8 mouse cellular contexts compared by ENCODE assay signal in the genomic region with DNA sequence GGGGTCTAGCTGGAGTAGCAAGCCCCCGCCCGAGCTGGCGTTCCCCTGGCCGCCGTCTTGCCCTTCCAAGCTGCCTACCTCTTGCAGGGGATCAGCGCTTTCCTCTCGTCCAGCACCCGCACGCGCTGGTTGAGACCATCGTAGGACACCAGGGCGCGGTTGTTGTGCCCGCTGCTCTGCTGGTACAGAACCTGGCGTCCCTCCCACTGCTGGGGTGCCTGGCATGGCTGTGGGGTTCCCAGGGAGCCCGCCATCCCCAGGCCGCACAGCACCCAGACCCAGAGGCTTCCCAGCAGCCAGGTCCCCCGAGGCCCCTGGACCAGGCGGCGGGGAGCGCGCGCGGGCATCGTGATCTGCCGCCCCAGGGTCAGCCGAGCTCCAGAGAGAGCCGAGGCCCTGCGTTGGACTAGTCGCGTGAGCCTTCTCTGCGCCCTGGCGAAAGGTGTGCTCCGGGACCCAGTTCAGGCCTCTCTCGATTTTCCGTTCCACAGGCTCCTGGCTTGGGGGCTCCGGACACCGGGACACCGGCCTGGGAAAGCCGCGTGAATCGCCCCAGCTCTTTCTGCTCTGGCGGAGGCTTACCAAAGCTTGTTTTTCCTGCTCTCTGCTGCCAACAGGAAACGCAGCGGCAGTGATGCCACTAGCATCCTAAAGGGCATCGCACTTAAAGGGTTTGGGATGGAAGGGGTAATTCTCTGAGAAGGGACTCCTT. TPM values are rescaled to one million over a fixed set of nuclear protein-coding genes. Genes with fewer than 3 reads are reported as not detected.
DNase-seq lines count a peak whose midpoint lies in the region; ATAC-seq and TF ChIP-seq lines count a peak whose summit lies in the region.

A gene (minus strand): TSS at position 712 of the 712 bp plus-strand sequence.

- no peaks in the 10 kb centered on the region for H3K36me3 ChIP-seq in CH12.LX (replicated peaks in 1 of 2; ENCODE audit: control insufficient read depth in 1 of 2, insufficient read depth in 1 of 2, low read length in 1 of 2)
- H3K36me3 ChIP-seq in forebrain, embryonic 12.5 days (replicated peaks), result 0 out of 2 replicates have a peak, but pooled peaks cover 2% of the 10 kb centered on the region
- H3K36me3 ChIP-seq in heart, embryonic 16.5 days (ENCODE audit: control insufficient read depth, insufficient read depth), result no peaks in the 10 kb centered on the region
- H3K36me3 ChIP-seq in liver, embryonic 16.5 days (ENCODE audit: control insufficient read depth, insufficient read depth), result no peaks in the 10 kb centered on the region
- H3K36me3 ChIP-seq in neural tube, embryonic 14.5 days (ENCODE audit: control insufficient read depth, insufficient read depth, low read length), result no peaks in the 10 kb centered on the region

- peak within 1 kb of the TSS; percentile 36 for H3K9ac ChIP-seq in CH12.LX (ENCODE audit: insufficient read depth, low read depth)
- peak within 1 kb of the TSS; percentile 84 for H3K9ac ChIP-seq in forebrain, embryonic 12.5 days
- H3K9ac ChIP-seq in heart, embryonic 16.5 days (ENCODE audit: low read length), result peak within 1 kb of the TSS; percentile 88
- H3K9ac ChIP-seq in liver, embryonic 16.5 days (ENCODE audit: low read depth, low read length), result peak within 1 kb of the TSS; percentile 83
- peak within 1 kb of the TSS; percentile 92 for H3K9ac ChIP-seq in neural tube, embryonic 14.5 days (replicated peaks; ENCODE audit: low read depth, low read length)

- TF ChIP-seq EP300 in CH12.LX (IDR thresholded peaks at IDR 0.05; ENCODE audit: low read length), result no peak

- TF ChIP-seq POLR2A in CH12.LX (IDR thresholded peaks at IDR 0.05; ENCODE audit: low read depth, low read length), result no peak

- TF ChIP-seq CTCF in CH12.LX (conservative IDR thresholded peaks at IDR 0.05 in 1 of 2, IDR thresholded peaks at IDR 0.05 in 1 of 2; ENCODE audit: low read depth in 2 of 2, low read length in 2 of 2), result peak in 1 of 2 experiments; percentile 30; a peak in 2 of 4 replicates

- peak within 1 kb of the TSS in 1 of 3 experiments; percentile 70 for H3K4me3 ChIP-seq in CH12.LX (replicated peaks in 1 of 3; ENCODE audit: low read depth in 2 of 3, low read length in 2 of 3, poor library complexity in 1 of 3)
- peak within 1 kb of the TSS; percentile 64 for H3K4me3 ChIP-seq in forebrain, embryonic 12.5 days (replicated peaks)
- peak within 1 kb of the TSS; percentile 78 for H3K4me3 ChIP-seq in heart, embryonic 16.5 days (ENCODE audit: low read length)
- peak within 1 kb of the TSS; percentile 77 for H3K4me3 ChIP-seq in liver, embryonic 16.5 days (ENCODE audit: low read depth, low read length)
- peak within 1 kb of the TSS; percentile 92 for H3K4me3 ChIP-seq in neural tube, embryonic 14.5 days (ENCODE audit: low read depth, low read length)

- H3K27me3 ChIP-seq in CH12.LX (replicated peaks), result no peaks in the 10 kb centered on the region
- peaks cover 11% of the 10 kb centered on the region; the same call in 1 of the 2 replicates for H3K27me3 ChIP-seq in forebrain, embryonic 12.5 days
- peaks cover 14% of the 10 kb centered on the region for H3K27me3 ChIP-seq in heart, embryonic 16.5 days (ENCODE audit: control insufficient read depth, insufficient read depth, low read length)
- peaks cover 14% of the 10 kb centered on the region for H3K27me3 ChIP-seq in liver, embryonic 16.5 days (ENCODE audit: control insufficient read depth, insufficient read depth, low read depth, low read length)
- peaks cover 3% of the 10 kb centered on the region; the same call in 1 of the 2 replicates for H3K27me3 ChIP-seq in neural tube, embryonic 14.5 days (ENCODE audit: control insufficient read depth, insufficient read depth, low read length)

- no peaks in the 10 kb centered on the region for H3K79me2 ChIP-seq in CH12.LX (replicated peaks; ENCODE audit: control insufficient read depth, extremely low read depth, insufficient read depth, poor library complexity, severe bottlenecking)

- H3K4me2 ChIP-seq in CH12.LX (ENCODE audit: insufficient read depth, low read depth, poor library complexity, severe bottlenecking), result peak within 1 kb of the TSS; percentile 90
- peak within 1 kb of the TSS; percentile 78 for H3K4me2 ChIP-seq in forebrain, embryonic 12.5 days
- H3K4me2 ChIP-seq in heart, embryonic 16.5 days (ENCODE audit: low read depth, low read length), result peak within 1 kb of the TSS; percentile 93
- H3K4me2 ChIP-seq in liver, embryonic 16.5 days (ENCODE audit: low read depth, low read length), result peak within 1 kb of the TSS; percentile 94
- peak within 1 kb of the TSS; percentile 87 for H3K4me2 ChIP-seq in neural tube, embryonic 14.5 days (ENCODE audit: low read depth, low read length)

- no peaks in the 10 kb centered on the region; a peak in 1 of 4 replicates for H3K4me1 ChIP-seq in CH12.LX (ENCODE audit: control insufficient read depth in 1 of 2, insufficient read depth in 2 of 2)
- H3K4me1 ChIP-seq in forebrain, embryonic 12.5 days, result peaks cover 24% of the 10 kb centered on the region
- H3K4me1 ChIP-seq in heart, embryonic 16.5 days (ENCODE audit: control insufficient read depth, insufficient read depth, low read length), result peaks cover 7% of the 10 kb centered on the region; the same call in 1 of the 2 replicates
- peaks cover 14% of the 10 kb centered on the region for H3K4me1 ChIP-seq in liver, embryonic 16.5 days (ENCODE audit: control insufficient read depth, low read depth, low read length)
- peaks cover 9% of the 10 kb centered on the region; the same call in 1 of the 2 replicates for H3K4me1 ChIP-seq in neural tube, embryonic 14.5 days (ENCODE audit: control insufficient read depth, insufficient read depth, low read length)

- WGBS in forebrain, embryonic 12.5 days, result under 1% methylated on average over 46 of the region's 46 CpGs
- WGBS in heart, embryonic 16.5 days, result under 1% methylated on average over 46 of the region's 46 CpGs
- WGBS in liver, embryonic 16.5 days (ENCODE audit: insufficient replicate concordance), result under 1% methylated on average over 46 of the region's 46 CpGs
- under 1% methylated on average over 46 of the region's 46 CpGs for WGBS in neural tube, embryonic 14.5 days

- ATAC-seq in forebrain, embryonic 12.5 days (ENCODE audit: low FRiP score), result peak; percentile 79
- peak; percentile 77 for ATAC-seq in heart, embryonic 16.5 days (replicated peaks; ENCODE audit: extremely low read depth, insufficient read depth, low FRiP score)
- peak; percentile 62 for ATAC-seq in liver, embryonic 16.5 days (ENCODE audit: low read depth)
- ATAC-seq in neural tube, embryonic 14.5 days (ENCODE audit: low read depth), result peak; percentile 90

- dilution Hi-C loops in CH12.LX (cut with MboI; ENCODE audit: extremely low pct_ligation_motif_present, extremely low pct_unique_long_range_greater_than_20kb, low sequenced_read_pairs), result no loop called here

- TF ChIP-seq RAD21 in CH12.LX (IDR thresholded peaks at IDR 0.05; ENCODE audit: low read depth, low read length), result no peak; the same call in 1 of the 2 replicates

- no peak for DNase-seq in CH12.LX (ENCODE audit: extremely low read depth)
- DNase-seq in c-Kit-positive CD71-positive TER-119-positive erythroid progenitor cells, embryonic 14.5 days (ENCODE audit: low spot score), result peak; percentile 50
- DNase-seq in kidney, postnatal 25 days, result peak; percentile 53 to 69
- peak; percentile 6 to 21 for DNase-seq in thymus, adult 18-20 months

- in situ Hi-C loops in CH12.LX (cut with MboI; ENCODE audit: low pct_ligation_motif_present, low pct_unique_long_range_greater_than_20kb, low sequenced_read_pairs), result no loop called here

- no peaks in the 10 kb centered on the region for H3K9me3 ChIP-seq in CH12.LX (replicated peaks; ENCODE audit: low read length)
- H3K9me3 ChIP-seq in forebrain, embryonic 12.5 days, result no peaks in the 10 kb centered on the region
- no peaks in the 10 kb centered on the region for H3K9me3 ChIP-seq in heart, embryonic 16.5 days (replicated peaks; ENCODE audit: control insufficient read depth, low read length)
- H3K9me3 ChIP-seq in liver, embryonic 16.5 days (replicated peaks; ENCODE audit: control insufficient read depth, low read length), result no peaks in the 10 kb centered on the region
- H3K9me3 ChIP-seq in neural tube, embryonic 14.5 days (ENCODE audit: control insufficient read depth, low read length), result no peaks in the 10 kb centered on the region

- H3K27ac ChIP-seq in CH12.LX (ENCODE audit: insufficient read depth, low read depth), result no peak within 1 kb of the TSS
- peak within 1 kb of the TSS; percentile 77 for H3K27ac ChIP-seq in forebrain, embryonic 12.5 days
- H3K27ac ChIP-seq in heart, embryonic 16.5 days (ENCODE audit: low read length), result peak within 1 kb of the TSS; percentile 77
- peak within 1 kb of the TSS; percentile 68 for H3K27ac ChIP-seq in liver, embryonic 16.5 days (ENCODE audit: low read length)
- peak within 1 kb of the TSS; percentile 85 for H3K27ac ChIP-seq in neural tube, embryonic 14.5 days (ENCODE audit: low read depth, low read length)

TF ChIP-seq in CH12.LX, 34 proteins besides CTCF, POLR2A, EP300 and RAD21:
- TF ChIP-seq MAX (IDR thresholded peaks at IDR 0.05; ENCODE audit: low read length) (no peak), E2F4 (IDR thresholded peaks at IDR 0.05; ENCODE audit: insufficient replicate concordance, low read depth, low read length) (no peak), JUND (conservative IDR thresholded peaks at IDR 0.05; ENCODE audit: low read depth, low read length) (no peak), ETS1 (conservative IDR thresholded peaks at IDR 0.05; ENCODE audit: low read depth, low read length) (no peak), TCF12 (IDR thresholded peaks at IDR 0.05; ENCODE audit: low read depth, low read length) (no peak), SMC3 (IDR thresholded peaks at IDR 0.05; ENCODE audit: low read depth, low read length) (no peak), MAZ (IDR thresholded peaks at IDR 0.05; ENCODE audit: low read depth, low read length) (no peak), MXI1 (IDR thresholded peaks at IDR 0.05; ENCODE audit: low read depth, low read length) (no peak), JUN (IDR thresholded peaks at IDR 0.05; ENCODE audit: insufficient read depth, low read depth, low read length) (no peak), KAT2A (IDR thresholded peaks at IDR 0.05; ENCODE audit: insufficient replicate concordance, low read length) (no peak)

RNA-seq across cellular contexts. Expression of the gene that starts here (rescaled TPM):
- total RNA-seq in CH12.LX (2012; rRNA removed) (0.25 and 0.81 TPM in 2 replicates), CH12.LX (2014; rRNA removed) (not detected in 2 replicates)
- not detected in 2 replicates for polyA plus RNA-seq in CH12.LX (2012; ENCODE audit: insufficient read length, low read depth)
- 29.1 and 29.2 TPM in 2 replicates for polyA plus RNA-seq in forebrain, embryonic 12.5 days (2016; fragmentation: Nextera tagmentation; extraction: Ambion mirVana)
- polyA plus RNA-seq in heart, embryonic 16.5 days (2015; fragmentation: Nextera tagmentation; extraction: Ambion mirVana), result 30.4 and 33.5 TPM in 2 replicates
- polyA plus RNA-seq in liver, embryonic 16.5 days (2015; fragmentation: Nextera tagmentation; extraction: Ambion mirVana), result 9.5 and 10.4 TPM in 2 replicates
- 20.7 TPM in 2 replicates for polyA plus RNA-seq in neural tube, embryonic 14.5 days (2014; fragmentation: Nextera tagmentation; extraction: Ambion mirVana)

Comparison
In these comparisons a context has a peak if more than half of its experiments do, and no peak if none do; other contexts are left out.
1. RNA of the gene that starts here (polyA plus RNA-seq): 30.4 to 33.5 TPM in heart, embryonic 16.5 days, 29.1 to 29.2 TPM in forebrain, embryonic 12.5 days, 20.7 TPM in neural tube, embryonic 14.5 days and 9.5 to 10.4 TPM in liver, embryonic 16.5 days; not detected in CH12.LX; every median in the first group is over 10 times any median in the second.
2. H3K9ac ChIP-seq: peak in every context shown above with its lines; median percentile 92 in neural tube, embryonic 14.5 days; 88 in heart, embryonic 16.5 days; 84 in forebrain, embryonic 12.5 days; 83 in liver, embryonic 16.5 days; 36 in CH12.LX.
3. Peak in every context shown above with its lines, with median percentiles within 50 percentile points of each other: H3K4me2 ChIP-seq and ATAC-seq.